Mouse (Mus musculus): ENCODE measurements around the gene Slc9a7. TPM values are rescaled to one million over a fixed set of nuclear protein-coding genes. Genes with fewer than 3 reads are reported as not detected.
A peak's percentile ranks its signal among the peaks of the same experiment; 100 is the strongest.

The Slc9a7 gene
- polyA plus RNA-seq (2014; fragmentation: Nextera tagmentation; extraction: Ambion mirVana): 0.81 and 1.2 TPM in 2 replicates

- peak within 1 kb of the TSS; percentile 32 for H3K9ac ChIP-seq (ENCODE audit: low read length)
- 12% methylated on average over 45 of the region's 65 CpGs for WGBS
- no peaks in the 10 kb centered on the region for H3K27me3 ChIP-seq (replicated peaks; ENCODE audit: control insufficient read depth, insufficient read depth, low read length)
- peak; percentile 57 for DNase-seq (ENCODE audit: low spot score)
- H3K4me2 ChIP-seq (ENCODE audit: low read length): peak within 1 kb of the TSS; percentile 63
- no peaks in the 10 kb centered on the region for H3K36me3 ChIP-seq (ENCODE audit: control insufficient read depth, insufficient read depth, low read length)
- H3K27ac ChIP-seq (ENCODE audit: low read depth): no peak within 1 kb of the TSS
- H3K9me3 ChIP-seq (ENCODE audit: control insufficient read depth, low read length): no peaks in the 10 kb centered on the region
- H3K4me3 ChIP-seq (ENCODE audit: low read depth, low read length): peak within 1 kb of the TSS; percentile 49
- H3K4me1 ChIP-seq (replicated peaks; ENCODE audit: control insufficient read depth, insufficient read depth, low read length): no peaks in the 10 kb centered on the region
- ATAC-seq (replicated peaks; ENCODE audit: low FRiP score, low TSS enrichment, low read depth): peak; percentile 89
Observed at GRCm38 (mm10) chrX:20291282-20292039, at the start of gene Slc9a7. Gene Slc9a7 (minus strand): TSS chrX:20291807.

- Histone ChIP-seq H3K4me1 (replicated peaks; ENCODE audit: control insufficient read depth, insufficient read depth, low read length) (no peaks in the 10 kb centered on the region), H3K27ac (ENCODE audit: low read depth) (no peak overlapping the region), H3K9me3 (ENCODE audit: control insufficient read depth, low read length) (no peaks in the 10 kb centered on the region), H3K36me3 (ENCODE audit: control insufficient read depth, insufficient read depth, low read length) (no peaks in the 10 kb centered on the region), H3K4me3 (ENCODE audit: low read depth, low read length) (no peak overlapping the region), H3K9ac (ENCODE audit: low read length) (no peak overlapping the region), H3K4me2 (ENCODE audit: low read length) (no peak overlapping the region), H3K27me3 (replicated peaks; ENCODE audit: control insufficient read depth, insufficient read depth, low read length) (no peaks in the 10 kb centered on the region)
- ATAC-seq (replicated peaks; ENCODE audit: low FRiP score, low TSS enrichment, low read depth) (no peak), DNase-seq (ENCODE audit: low spot score) (peak; percentile 52)
- 16% methylated on average over 2 of the region's 2 CpGs for WGBS
Observed at GRCm38 (mm10) chrX:20335722-20336121, 44.1 kb upstream of the Slc9a7 start.

- Histone ChIP-seq H3K9ac (ENCODE audit: low read length) (no peak overlapping the region), H3K27me3 (replicated peaks; ENCODE audit: control insufficient read depth, insufficient read depth, low read length) (no peaks in the 10 kb centered on the region), H3K4me2 (ENCODE audit: low read length) (no peak overlapping the region), H3K36me3 (ENCODE audit: control insufficient read depth, insufficient read depth, low read length) (no peaks in the 10 kb centered on the region), H3K4me3 (ENCODE audit: low read depth, low read length) (no peak overlapping the region), H3K27ac (ENCODE audit: low read depth) (no peak overlapping the region), H3K4me1 (replicated peaks; ENCODE audit: control insufficient read depth, insufficient read depth, low read length) (no peaks in the 10 kb centered on the region), H3K9me3 (ENCODE audit: control insufficient read depth, low read length) (no peaks in the 10 kb centered on the region)
- ATAC-seq (replicated peaks; ENCODE audit: low FRiP score, low TSS enrichment, low read depth) (no peak), DNase-seq (ENCODE audit: low spot score) (no peak)
- 67% methylated on average over 1 of the region's 1 CpGs for WGBS
Observed at GRCm38 (mm10) chrX:20332756-20333155, 41.1 kb upstream of the Slc9a7 start.

GRCm38 (mm10) chrX:20307215-20307614, 15.6 kb upstream of the Slc9a7 start:
- H3K4me3 ChIP-seq (ENCODE audit: low read depth, low read length): no peak overlapping the region
- H3K9me3 ChIP-seq (ENCODE audit: control insufficient read depth, low read length): no peaks in the 10 kb centered on the region
- H3K36me3 ChIP-seq (ENCODE audit: control insufficient read depth, insufficient read depth, low read length): no peaks in the 10 kb centered on the region
- 44% methylated on average over 3 of the region's 3 CpGs for WGBS
- DNase-seq (ENCODE audit: low spot score) (no peak), ATAC-seq (replicated peaks; ENCODE audit: low FRiP score, low TSS enrichment, low read depth) (no peak)
- no peak overlapping the region for H3K9ac ChIP-seq (ENCODE audit: low read length)
- no peak overlapping the region for H3K27ac ChIP-seq (ENCODE audit: low read depth)
- no peaks in the 10 kb centered on the region for H3K4me1 ChIP-seq (replicated peaks; ENCODE audit: control insufficient read depth, insufficient read depth, low read length)
- H3K27me3 ChIP-seq (replicated peaks; ENCODE audit: control insufficient read depth, insufficient read depth, low read length): no peaks in the 10 kb centered on the region
- H3K4me2 ChIP-seq (ENCODE audit: low read length): no peak overlapping the region

GRCm38 (mm10) chrX:20305941-20306340, 14.3 kb upstream of the Slc9a7 start:
- no peaks in the 10 kb centered on the region for H3K27me3 ChIP-seq (replicated peaks; ENCODE audit: control insufficient read depth, insufficient read depth, low read length)
- no peak overlapping the region for H3K9ac ChIP-seq (ENCODE audit: low read length)
- no peak overlapping the region for H3K4me3 ChIP-seq (ENCODE audit: low read depth, low read length)
- no peaks in the 10 kb centered on the region for H3K4me1 ChIP-seq (replicated peaks; ENCODE audit: control insufficient read depth, insufficient read depth, low read length)
- no peaks in the 10 kb centered on the region for H3K36me3 ChIP-seq (ENCODE audit: control insufficient read depth, insufficient read depth, low read length)
- H3K9me3 ChIP-seq (ENCODE audit: control insufficient read depth, low read length): no peaks in the 10 kb centered on the region
- ATAC-seq (replicated peaks; ENCODE audit: low FRiP score, low TSS enrichment, low read depth) (no peak), DNase-seq (ENCODE audit: low spot score) (no peak)
- H3K4me2 ChIP-seq (ENCODE audit: low read length): no peak overlapping the region
- no peak overlapping the region for H3K27ac ChIP-seq (ENCODE audit: low read depth)

- Histone ChIP-seq H3K27ac (ENCODE audit: low read depth) (no peak overlapping the region), H3K36me3 (ENCODE audit: control insufficient read depth, insufficient read depth, low read length) (no peaks in the 10 kb centered on the region), H3K27me3 (replicated peaks; ENCODE audit: control insufficient read depth, insufficient read depth, low read length) (no peaks in the 10 kb centered on the region), H3K4me2 (ENCODE audit: low read length) (no peak overlapping the region), H3K9ac (ENCODE audit: low read length) (no peak overlapping the region), H3K4me3 (ENCODE audit: low read depth, low read length) (no peak overlapping the region), H3K9me3 (ENCODE audit: control insufficient read depth, low read length) (no peaks in the 10 kb centered on the region), H3K4me1 (replicated peaks; ENCODE audit: control insufficient read depth, insufficient read depth, low read length) (no peaks in the 10 kb centered on the region)
- DNase-seq (ENCODE audit: low spot score): no peak
- no peak for ATAC-seq (replicated peaks; ENCODE audit: low FRiP score, low TSS enrichment, low read depth)
Observed at GRCm38 (mm10) chrX:20303280-20303679, 11.7 kb upstream of the Slc9a7 start.

GRCm38 (mm10) chrX:20292040-20292417, 422 bp upstream of the Slc9a7 start:
- H3K9me3 ChIP-seq (ENCODE audit: control insufficient read depth, low read length): no peaks in the 10 kb centered on the region
- no peaks in the 10 kb centered on the region for H3K27me3 ChIP-seq (replicated peaks; ENCODE audit: control insufficient read depth, insufficient read depth, low read length)
- ATAC-seq (replicated peaks; ENCODE audit: low FRiP score, low TSS enrichment, low read depth) (peak; percentile 32; the same call in 1 of the 2 replicates), DNase-seq (ENCODE audit: low spot score) (no peak)
- H3K9ac ChIP-seq (ENCODE audit: low read length): no peak overlapping the region
- no peaks in the 10 kb centered on the region for H3K36me3 ChIP-seq (ENCODE audit: control insufficient read depth, insufficient read depth, low read length)
- H3K4me1 ChIP-seq (replicated peaks; ENCODE audit: control insufficient read depth, insufficient read depth, low read length): no peaks in the 10 kb centered on the region
- WGBS: 41% methylated on average over 11 of the region's 11 CpGs
- no peak overlapping the region for H3K27ac ChIP-seq (ENCODE audit: low read depth)
- peak overlapping the region; percentile 49 for H3K4me3 ChIP-seq (ENCODE audit: low read depth, low read length)
- H3K4me2 ChIP-seq (ENCODE audit: low read length): peak overlapping the region; percentile 63

GRCm38 (mm10) chrX:20290715-20291114, 892 bp downstream of the Slc9a7 start:
- no peaks in the 10 kb centered on the region for H3K9me3 ChIP-seq (ENCODE audit: control insufficient read depth, low read length)
- DNase-seq (ENCODE audit: low spot score) (no peak), ATAC-seq (replicated peaks; ENCODE audit: low FRiP score, low TSS enrichment, low read depth) (no peak)
- no peaks in the 10 kb centered on the region for H3K36me3 ChIP-seq (ENCODE audit: control insufficient read depth, insufficient read depth, low read length)
- H3K4me2 ChIP-seq (ENCODE audit: low read length): peak overlapping the region; percentile 63
- H3K9ac ChIP-seq (ENCODE audit: low read length): no peak overlapping the region
- no peaks in the 10 kb centered on the region for H3K27me3 ChIP-seq (replicated peaks; ENCODE audit: control insufficient read depth, insufficient read depth, low read length)
- no peak overlapping the region for H3K27ac ChIP-seq (ENCODE audit: low read depth)
- 30% methylated on average over 5 of the region's 5 CpGs for WGBS
- peak overlapping the region; percentile 49; the same call in 1 of the 2 replicates for H3K4me3 ChIP-seq (ENCODE audit: low read depth, low read length)
- H3K4me1 ChIP-seq (replicated peaks; ENCODE audit: control insufficient read depth, insufficient read depth, low read length): no peaks in the 10 kb centered on the region

GRCm38 (mm10) chrX:20288674-20289073, 2.9 kb downstream of the Slc9a7 start:
- Histone ChIP-seq H3K9ac (ENCODE audit: low read length) (no peak overlapping the region), H3K4me1 (replicated peaks; ENCODE audit: control insufficient read depth, insufficient read depth, low read length) (no peaks in the 10 kb centered on the region), H3K9me3 (ENCODE audit: control insufficient read depth, low read length) (no peaks in the 10 kb centered on the region), H3K27ac (ENCODE audit: low read depth) (no peak overlapping the region), H3K4me2 (ENCODE audit: low read length) (no peak overlapping the region), H3K27me3 (replicated peaks; ENCODE audit: control insufficient read depth, insufficient read depth, low read length) (no peaks in the 10 kb centered on the region), H3K36me3 (ENCODE audit: control insufficient read depth, insufficient read depth, low read length) (no peaks in the 10 kb centered on the region), H3K4me3 (ENCODE audit: low read depth, low read length) (no peak overlapping the region)
- 80% methylated on average over 3 of the region's 3 CpGs for WGBS
- DNase-seq (ENCODE audit: low spot score) (no peak), ATAC-seq (replicated peaks; ENCODE audit: low FRiP score, low TSS enrichment, low read depth) (no peak)
